Mouse (Mus musculus) CH12.LX (cell line): ENCODE data around the gene Arid5b.

Source experiments
- CTCF ChIP-seq, 2 experiments: IDR thresholded peaks in 1 of 2; conservative IDR thresholded peaks in 1 of 2; 2 replicates each; pipeline ENCODE4 v1.5.1; 2011 to 2012; ENCODE audit warnings: low read depth in 2 of 2, low read length in 2 of 2, improper control_type of control experiment in 1 of 2, inconsistent platforms in 1 of 2, mild to moderate bottlenecking in 1 of 2, moderate library complexity in 1 of 2
- E2F4 ChIP-seq: IDR thresholded peaks from 2 replicates; pipeline ENCODE4 v1.6.1; 2011; ENCODE audit warnings: low read depth, low read length, improper control_type of control experiment; ENCODE audit not compliant: insufficient replicate concordance
- IRF4 ChIP-seq: IDR thresholded peaks from 2 replicates; pipeline ENCODE4 v1.6.1; 2014; ENCODE audit warnings: low read depth, mild to moderate bottlenecking, inconsistent platforms, low read length, improper control_type of control experiment
- JUND ChIP-seq: conservative IDR thresholded peaks from 2 replicates; pipeline ENCODE4 v1.6.1; 2011; ENCODE audit warnings: low read depth, low read length, improper control_type of control experiment
- MAZ ChIP-seq: IDR thresholded peaks from 2 replicates; pipeline ENCODE4 v1.6.1; 2012; ENCODE audit warnings: low read depth, mild to moderate bottlenecking, inconsistent platforms, low read length, improper control_type of control experiment, moderate library complexity
- MXI1 ChIP-seq: IDR thresholded peaks from 2 replicates; pipeline ENCODE4 v1.6.1; 2011; ENCODE audit warnings: mild to moderate bottlenecking, low read depth, low read length, improper control_type of control experiment
- POLR2A ChIP-seq: IDR thresholded peaks from 2 replicates; pipeline ENCODE4 v1.6.1; 2011; ENCODE audit warnings: low read depth, mild to moderate bottlenecking, improper control_type of control experiment, low read length
- POLR2AphosphoS2 ChIP-seq: IDR thresholded peaks from 2 replicates; pipeline ENCODE4 v1.6.1; 2011; ENCODE audit warnings: low read depth, low read length, improper control_type of control experiment
- TBP ChIP-seq: conservative IDR thresholded peaks from 2 replicates; pipeline ENCODE4 v1.6.1; 2011; ENCODE audit warnings: low read depth, low read length, improper control_type of control experiment
- TCF12 ChIP-seq: IDR thresholded peaks from 2 replicates; pipeline ENCODE4 v1.6.1; 2014; ENCODE audit warnings: low read depth, mild to moderate bottlenecking, inconsistent platforms, low read length, improper control_type of control experiment
- USF1 ChIP-seq: IDR thresholded peaks from 2 replicates; pipeline ENCODE4 v1.6.1; 2014; ENCODE audit warnings: low read depth, mild to moderate bottlenecking, inconsistent platforms, low read length, improper control_type of control experiment
- ZC3H11A ChIP-seq: IDR thresholded peaks from 2 replicates; pipeline ENCODE4 v1.6.1; 2012; ENCODE audit warnings: low read depth, mild to moderate bottlenecking, inconsistent platforms, low read length, improper control_type of control experiment
- ZKSCAN1 ChIP-seq: IDR thresholded peaks from 2 replicates; pipeline ENCODE4 v1.6.1; 2012; ENCODE audit warnings: low read depth, inconsistent platforms, low read length, improper control_type of control experiment, borderline replicate concordance

GRCm38 (mm10) chr10:68177697-68178485, 100.6 kb downstream of the Arid5b start:
- TF ChIP-seq IRF4: no peak
- TF ChIP-seq TBP: no peak
- TF ChIP-seq USF1: no peak
- no peak for TF ChIP-seq CTCF (conservative IDR thresholded peaks at IDR 0.05 in 1 of 2, IDR thresholded peaks at IDR 0.05 in 1 of 2; ENCODE audit: low read depth in 2 of 2, low read length in 2 of 2)
- no peak for TF ChIP-seq JUND
- no peak for TF ChIP-seq ZKSCAN1
- TF ChIP-seq ZC3H11A: no peak
- no peak for TF ChIP-seq POLR2A
- no peak for TF ChIP-seq MXI1
- no peak for TF ChIP-seq TCF12
- TF ChIP-seq MAZ: no peak
- no peak for TF ChIP-seq POLR2AphosphoS2
- TF ChIP-seq E2F4: no peak
